Mouse (Mus musculus): ENCODE data around the gene Arhgef17.

GRCm38 (mm10) chr7:100835711-100836110 is 96.2 kb downstream of the Arhgef17 start:
- TF ChIP-seq CTCF (IDR thresholded peaks at IDR 0.05; ENCODE audit: insufficient read depth, low read depth, low read length) (no peak), POLR2A (IDR thresholded peaks at IDR 0.05; ENCODE audit: insufficient read depth, low read depth, low read length) (no peak)

Data from olfactory bulb, adult 2 months (tissue).